Mouse (Mus musculus) C2C12 (cell line): ENCODE measurements around the gene 2310030G06Rik. TPM values are rescaled to one million over a fixed set of nuclear protein-coding genes. Genes with fewer than 3 reads are reported as not detected.

Experiments used
- H3K27me3 ChIP-seq: one replicate; pipeline ENCODE4 v1.6.1; 2011; ENCODE audit not compliant: control insufficient read depth, insufficient read depth, insufficient read length
- H3K36me3 ChIP-seq: one replicate; pipeline ENCODE4 v1.6.1; 2011; ENCODE audit not compliant: control insufficient read depth, insufficient read depth
- H3K4me3 ChIP-seq: one replicate; pipeline ENCODE4 v1.5.1; 2011; ENCODE audit warnings: mild to moderate bottlenecking, control low read depth; ENCODE audit not compliant: poor library complexity, insufficient read depth, severe bottlenecking
- H3K79me2 ChIP-seq: one replicate; pipeline ENCODE4 v1.6.1; 2011; ENCODE audit not compliant: control insufficient read depth, insufficient read depth
- H3K79me3 ChIP-seq: one replicate; pipeline ENCODE4 v1.6.1; 2011; ENCODE audit warnings: low read depth, control low read depth
- H3ac ChIP-seq: one replicate; pipeline ENCODE3; 2011; ENCODE audit warnings: low read depth; ENCODE audit not compliant: control insufficient read depth, insufficient read length
- CEBPB ChIP-seq: IDR thresholded peaks from one replicate; pipeline ENCODE4 v1.6.1; 2011; ENCODE audit warnings: low read depth, mild to moderate bottlenecking, control low read depth, moderate library complexity
- CTCF ChIP-seq: IDR thresholded peaks from one replicate; pipeline ENCODE4 v1.5.1; 2011; ENCODE audit not compliant: control insufficient read depth, insufficient read depth, insufficient read length
- FOSL1 ChIP-seq: IDR thresholded peaks from one replicate; pipeline ENCODE4 v1.8.0; 2011; ENCODE audit warnings: mild to moderate bottlenecking, low read length; ENCODE audit not compliant: poor library complexity, insufficient read depth, severe bottlenecking
- MAX ChIP-seq: IDR thresholded peaks from one replicate; pipeline ENCODE4 v1.6.1; 2011; ENCODE audit warnings: mild to moderate bottlenecking, control low read depth
- MYOD1 ChIP-seq: IDR thresholded peaks from one replicate; pipeline ENCODE4 v1.6.1; 2011; ENCODE audit warnings: low read depth; ENCODE audit not compliant: control insufficient read depth, insufficient read length
- MYOG ChIP-seq: IDR thresholded peaks from one replicate; pipeline ENCODE4 v1.6.1; 2011; ENCODE audit not compliant: control insufficient read depth, insufficient read length; ENCODE audit errors: extremely low read depth
- USF1 ChIP-seq: IDR thresholded peaks from one replicate; pipeline ENCODE4 v1.6.1; 2011; ENCODE audit warnings: low read depth, mild to moderate bottlenecking, control low read depth, moderate library complexity
- polyA plus RNA-seq: library from polyadenylated mRNA; unstranded; fragments of >200 nt; fragmentation: generic; extraction: Trizol; gene quantifications from one replicate; pipeline ENCODE4 v1.2.1, GENCODE M21; 2012; ENCODE audit warnings: missing spikeins

The 2310030G06Rik gene
- polyA plus RNA-seq, 1 experiment = 1.3 TPM

DNA sequence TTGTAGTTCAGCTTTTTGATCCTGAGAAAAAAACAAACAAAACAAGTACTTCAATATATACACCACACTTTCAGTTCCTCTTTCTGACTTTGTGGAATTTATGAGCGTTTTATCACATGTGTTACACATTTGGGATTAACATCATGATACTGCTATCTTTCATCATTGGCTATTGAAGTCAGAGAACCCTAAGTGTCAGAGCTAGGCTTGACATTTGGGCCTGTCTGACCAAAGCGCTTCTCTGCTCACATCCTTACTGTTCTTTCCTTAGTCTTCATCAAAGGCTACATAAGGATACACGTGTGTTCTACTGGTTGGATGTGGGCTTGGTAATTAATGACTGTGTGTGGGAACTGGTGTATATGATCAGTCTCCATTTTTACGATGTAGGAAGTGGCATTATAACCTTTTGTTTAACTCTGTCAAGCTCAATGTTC, 27.7 kb upstream of the 2310030G06Rik start:
- Histone ChIP-seq H3K79me2 (peaks cover 6% of the 10 kb centered on the region), H3ac (no peak overlapping the region), H3K36me3 (peaks cover 10% of the 10 kb centered on the region), H3K4me3 (no peak overlapping the region), H3K79me3 (no peaks in the 10 kb centered on the region), H3K27me3 (no peaks in the 10 kb centered on the region)
- TF ChIP-seq MYOD1 (no peak), CEBPB (no peak), CTCF (no peak), MYOG (no peak), FOSL1 (no peak), MAX (no peak), USF1 (no peak)

DNA sequence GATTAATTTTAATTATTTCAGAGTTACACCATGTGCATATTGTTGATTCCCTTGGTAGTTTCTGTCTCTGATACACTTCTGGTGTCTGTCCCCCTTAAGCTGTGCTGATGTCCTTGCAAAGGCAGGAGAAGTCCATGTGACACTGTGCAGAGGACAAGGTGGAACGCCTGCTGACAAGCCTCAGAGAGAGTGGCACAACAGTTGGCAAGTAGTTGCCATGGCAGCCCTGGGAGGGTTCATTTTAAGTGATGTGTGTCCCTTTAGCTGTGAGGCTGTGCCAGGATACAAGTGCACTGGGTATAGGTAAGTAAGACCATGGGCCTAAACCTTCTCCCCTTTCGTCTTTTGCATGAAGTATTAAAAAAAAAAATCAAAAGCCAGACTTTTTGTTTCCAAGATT, 23.7 kb upstream of the 2310030G06Rik start:
- Histone ChIP-seq H3K79me2 (no peaks in the 10 kb centered on the region), H3K36me3 (no peaks in the 10 kb centered on the region)
- no peak for TF ChIP-seq CTCF
- TF ChIP-seq MYOG = no peak
- no peak for TF ChIP-seq FOSL1

DNA sequence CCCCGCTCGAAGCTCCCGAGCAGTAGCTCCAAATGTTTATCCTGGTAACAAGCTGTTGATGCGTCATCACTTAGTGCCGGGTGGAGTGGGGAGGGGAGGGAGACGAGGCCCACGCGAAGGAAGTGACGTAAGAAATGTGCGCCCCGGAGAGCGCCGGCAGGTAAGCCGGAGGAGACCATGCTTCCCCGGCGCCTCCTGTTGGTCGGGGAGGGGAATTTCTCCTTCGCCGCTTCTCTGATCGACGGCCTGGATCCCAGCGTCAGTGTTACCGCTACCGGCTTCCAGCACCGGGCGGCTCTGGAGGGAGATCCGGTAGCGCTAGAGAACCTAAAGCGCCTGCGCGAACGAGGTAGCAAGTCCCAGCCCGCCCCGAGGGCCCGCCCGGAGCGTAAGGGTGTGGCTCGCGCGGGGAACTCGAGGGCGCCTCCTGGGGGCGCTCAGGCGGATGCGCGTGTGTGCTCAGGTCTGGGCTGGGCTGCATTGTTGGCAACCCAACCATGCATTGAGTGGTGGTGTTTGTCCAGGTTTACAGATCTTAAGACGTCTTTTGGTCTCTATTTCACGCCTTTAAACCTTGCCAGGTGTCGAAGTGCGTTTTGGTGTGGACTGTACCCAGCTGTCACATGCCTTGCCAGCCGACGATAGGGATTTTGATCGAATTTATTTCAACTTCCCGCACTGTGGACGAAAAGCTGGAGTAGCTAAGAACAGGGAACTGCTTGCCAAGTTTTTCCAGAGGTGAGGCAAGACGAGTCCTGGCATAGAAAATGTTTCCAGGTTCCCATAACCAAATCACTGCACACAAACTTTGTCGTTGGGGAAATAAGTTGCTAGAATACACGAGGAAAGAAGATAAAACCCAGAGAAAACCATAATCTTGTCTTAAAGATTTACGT, 22.0 kb upstream of the 2310030G06Rik start, which contains the start of gene Fdxacb1:
Fdxacb1 (plus strand) TSS at position 130 of the 896 bp plus-strand sequence.
- Histone ChIP-seq H3K36me3 (no peaks in the 10 kb centered on the region), H3ac (peak within 1 kb of the TSS; percentile 74), H3K4me3 (peak within 1 kb of the TSS; percentile 49), H3K79me2 (no peaks in the 10 kb centered on the region), H3K79me3 (no peaks in the 10 kb centered on the region), H3K27me3 (no peaks in the 10 kb centered on the region)
- TF ChIP-seq MYOD1 (no peak), CTCF (peak; percentile 82), FOSL1 (no peak)

More for the DNA sequence above, 23.7 kb upstream of the 2310030G06Rik start:
- Histone ChIP-seq H3ac (no peak overlapping the region), H3K79me3 (no peaks in the 10 kb centered on the region), H3K4me3 (no peak overlapping the region), H3K27me3 (no peaks in the 10 kb centered on the region)

DNA sequence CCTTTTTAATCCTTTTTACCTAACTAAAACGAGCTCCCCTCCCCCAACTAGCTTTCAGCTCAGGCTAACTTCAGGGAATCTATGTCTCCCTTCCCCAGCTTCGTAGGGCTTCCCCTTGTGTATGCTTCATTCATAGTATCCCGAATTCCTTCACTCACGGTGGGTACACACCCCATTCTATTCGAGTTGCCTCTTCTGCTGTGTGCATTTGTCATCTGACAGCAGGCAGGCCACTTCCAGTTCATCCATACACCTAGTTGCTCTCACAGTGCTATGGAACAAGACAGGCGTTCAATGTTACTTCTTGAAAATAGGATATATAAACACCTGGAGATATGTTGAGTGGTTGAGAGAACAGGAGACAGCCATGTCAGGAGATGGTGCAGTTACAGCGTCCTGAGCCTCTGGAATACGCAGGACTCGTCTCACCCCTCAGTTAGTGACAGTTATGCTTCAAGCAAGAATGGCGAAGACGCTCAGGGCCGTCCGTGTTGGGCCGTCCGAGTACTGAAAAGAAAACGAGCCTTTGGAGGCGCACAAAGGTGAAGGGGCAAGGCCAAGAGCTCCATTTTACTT, 21.3 kb upstream of the 2310030G06Rik start:
- no peaks in the 10 kb centered on the region for H3K27me3 ChIP-seq
- H3ac ChIP-seq = peak overlapping the region; percentile 74
- TF ChIP-seq CEBPB = no peak
- TF ChIP-seq MYOG = no peak
- TF ChIP-seq USF1 = no peak
- TF ChIP-seq MYOD1 = no peak
- no peak for TF ChIP-seq MAX
- TF ChIP-seq FOSL1 = no peak
- TF ChIP-seq CTCF = no peak
- no peaks in the 10 kb centered on the region for H3K79me3 ChIP-seq
- H3K4me3 ChIP-seq = peak overlapping the region; percentile 49
- no peaks in the 10 kb centered on the region for H3K79me2 ChIP-seq
- no peaks in the 10 kb centered on the region for H3K36me3 ChIP-seq

DNA sequence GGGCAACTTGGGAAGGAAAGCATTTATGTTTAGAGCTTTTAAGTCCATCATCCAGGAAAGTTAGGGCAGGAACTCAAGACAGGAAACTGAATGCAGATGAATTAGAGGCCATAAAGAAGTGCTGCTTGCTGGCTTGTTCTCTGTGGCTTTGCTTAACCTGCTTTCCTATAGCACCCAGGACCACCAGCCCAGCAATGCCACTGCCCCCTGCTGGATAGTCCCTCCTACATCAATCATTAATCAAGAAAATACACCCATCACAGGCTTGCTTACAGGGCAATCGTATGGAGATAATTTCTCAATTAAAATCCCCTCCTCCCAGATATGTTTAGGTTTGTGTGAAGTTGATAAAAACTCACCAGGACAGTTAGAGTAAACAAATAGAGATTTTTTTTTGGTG, 17.0 kb upstream of the 2310030G06Rik start:
- TF ChIP-seq FOSL1 (no peak), MYOD1 (no peak), USF1 (no peak), CTCF (no peak), MYOG (no peak), MAX (no peak), CEBPB (no peak)
- Histone ChIP-seq H3K79me3 (no peaks in the 10 kb centered on the region), H3K79me2 (no peaks in the 10 kb centered on the region), H3ac (no peak overlapping the region), H3K36me3 (no peaks in the 10 kb centered on the region), H3K27me3 (no peaks in the 10 kb centered on the region), H3K4me3 (no peak overlapping the region)
